Mouse (Mus musculus) adrenal gland, adult 18-20 months (tissue): Measurements from ENCODE around the gene Alb. TPM values are rescaled to one million over a fixed set of nuclear protein-coding genes. Genes with fewer than 3 reads are reported as not detected.

ENCODE experiments used
- DNase-seq, 2 experiments: peaks; one replicate each; pipeline ENCODE4 v3.0.0; 2021 to 2022; ENCODE audit warnings: low spot score in 2 of 2
- long read RNA-seq, 2 experiments: library from polyadenylated mRNA; stranded (forward); transcript quantifications; one replicate each; pipeline ENCODE4 v2.0.0; 2021
- total RNA-seq, 2 experiments: library from RNA; stranded (reverse); gene quantifications; 1 replicate in 1 of 2; 2 replicates in 1 of 2; pipeline ENCODE4 v1.2.3; 2021

Gene Alb
- 10 to 100 TPM in 1 of 2 experiments, 1 to 10 TPM in 1; 1.3 to 11.4 TPM for total RNA-seq
- long read RNA-seq, experiment 1, partial matches to known transcripts: 0 of 1 reads
- long read RNA-seq, experiment 1, other reads (novel, unspliced or antisense): 0 of 1 reads
- long read RNA-seq, experiment 2, partial matches to known transcripts: 1 of 4 reads
- long read RNA-seq, experiment 2, other reads (novel, unspliced or antisense): 0 of 4 reads

DNA sequence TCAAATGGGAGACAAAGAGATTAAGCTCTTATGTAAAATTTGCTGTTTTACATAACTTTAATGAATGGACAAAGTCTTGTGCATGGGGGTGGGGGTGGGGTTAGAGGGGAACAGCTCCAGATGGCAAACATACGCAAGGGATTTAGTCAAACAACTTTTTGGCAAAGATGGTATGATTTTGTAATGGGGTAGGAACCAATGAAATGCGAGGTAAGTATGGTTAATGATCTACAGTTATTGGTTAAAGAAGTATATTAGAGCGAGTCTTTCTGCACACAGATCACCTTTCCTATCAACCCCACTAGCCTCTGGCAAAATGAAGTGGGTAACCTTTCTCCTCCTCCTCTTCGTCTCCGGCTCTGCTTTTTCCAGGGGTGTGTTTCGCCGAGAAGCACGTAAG, at the start of gene Alb:
Alb (plus strand) TSS at position 279 of the 400 bp plus-strand sequence.
- no peak for DNase-seq

DNA sequence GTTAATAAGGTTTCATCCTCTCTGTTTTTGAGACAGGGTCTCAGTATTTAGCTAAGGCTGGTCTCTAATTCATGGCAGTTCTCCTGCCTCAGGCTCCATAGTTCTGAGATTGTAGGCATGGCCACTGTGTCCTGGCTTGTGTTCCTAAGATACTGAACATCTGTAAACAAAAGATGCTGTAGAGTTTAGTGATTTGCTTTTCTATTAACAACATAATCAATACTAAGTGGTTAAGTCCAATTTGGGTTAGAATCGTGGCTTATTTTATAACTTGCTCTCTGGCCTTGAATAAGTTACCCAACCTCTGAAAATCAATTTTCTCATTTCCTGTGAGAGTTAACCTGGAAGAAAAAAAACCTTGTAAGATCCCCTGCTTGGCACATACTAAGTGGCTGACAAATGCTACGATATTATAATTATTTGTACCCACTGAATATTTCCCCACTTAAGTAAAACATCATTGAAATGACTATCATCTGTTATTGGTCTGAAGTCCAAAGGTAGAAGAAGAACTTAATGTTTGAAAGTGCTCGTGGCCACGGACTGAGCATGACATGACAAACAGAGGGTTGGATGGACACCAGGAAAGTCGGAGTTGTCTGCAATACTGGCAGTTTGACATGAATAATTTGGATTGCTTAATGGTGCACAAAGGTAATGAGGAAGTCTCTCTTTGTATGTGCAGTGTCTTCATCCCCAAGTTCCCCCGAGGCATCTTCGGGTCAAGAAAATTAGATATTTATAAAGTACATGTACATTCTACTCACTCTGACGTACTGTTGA, 46.4 kb upstream of the Alb start:
- no peak for DNase-seq

DNA sequence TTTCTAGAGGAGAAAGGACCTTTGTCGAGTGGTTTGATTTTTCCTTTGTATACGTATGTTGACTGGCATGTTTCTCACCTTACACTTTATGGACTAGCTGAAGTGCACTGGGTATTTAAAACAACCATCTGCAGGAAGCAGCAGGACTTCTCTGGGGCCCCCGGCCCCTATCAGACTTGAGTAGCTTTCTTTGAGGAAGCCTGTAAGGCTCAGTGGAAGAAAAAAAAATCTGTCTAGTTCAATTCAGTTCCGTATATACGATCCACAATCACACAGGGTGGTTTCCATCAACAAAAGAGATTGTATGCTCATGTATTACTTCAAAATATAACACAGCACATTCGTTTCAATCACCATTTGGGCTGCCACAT, 45.8 kb upstream of the Alb start:
- no peak for DNase-seq

DNA sequence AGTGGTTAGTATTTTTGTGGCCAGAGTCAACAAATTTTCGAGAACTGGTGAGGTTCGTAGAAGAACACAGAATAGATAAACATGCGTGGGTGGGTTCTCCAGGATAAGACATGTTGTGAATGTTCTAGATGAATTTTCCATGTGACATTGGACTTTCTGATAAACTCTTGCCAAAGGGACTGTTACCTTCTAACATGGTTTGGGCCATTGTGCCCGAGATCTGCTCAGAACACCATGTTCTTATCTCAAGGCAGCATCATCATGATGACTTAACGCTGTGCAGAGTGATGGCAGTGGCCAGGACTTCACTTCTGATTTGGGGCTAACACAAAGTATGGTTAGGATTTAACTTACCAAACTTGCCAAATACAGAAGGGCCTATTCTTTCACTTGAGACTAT, 36.1 kb upstream of the Alb start:
- no peak for DNase-seq

DNA sequence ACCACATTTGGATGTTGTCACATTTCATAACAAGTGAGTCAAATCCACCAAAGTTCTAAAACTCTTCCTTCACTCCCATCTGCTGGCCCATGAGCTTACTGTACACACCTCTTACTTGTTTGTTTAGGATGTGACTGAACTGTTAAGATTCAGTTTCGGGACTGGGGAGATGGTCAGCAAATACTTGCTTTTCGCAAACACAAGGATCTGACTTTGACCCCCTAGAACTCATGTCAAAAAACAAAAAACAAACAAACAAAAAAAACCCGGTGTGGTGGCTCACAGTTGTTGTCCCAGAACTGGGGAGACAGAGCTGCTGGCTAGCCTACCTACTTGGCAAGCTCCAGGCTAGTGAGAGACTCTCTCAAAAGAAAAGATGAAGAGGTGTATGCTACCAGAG, 35.5 kb upstream of the Alb start:
- no peak for DNase-seq

DNA sequence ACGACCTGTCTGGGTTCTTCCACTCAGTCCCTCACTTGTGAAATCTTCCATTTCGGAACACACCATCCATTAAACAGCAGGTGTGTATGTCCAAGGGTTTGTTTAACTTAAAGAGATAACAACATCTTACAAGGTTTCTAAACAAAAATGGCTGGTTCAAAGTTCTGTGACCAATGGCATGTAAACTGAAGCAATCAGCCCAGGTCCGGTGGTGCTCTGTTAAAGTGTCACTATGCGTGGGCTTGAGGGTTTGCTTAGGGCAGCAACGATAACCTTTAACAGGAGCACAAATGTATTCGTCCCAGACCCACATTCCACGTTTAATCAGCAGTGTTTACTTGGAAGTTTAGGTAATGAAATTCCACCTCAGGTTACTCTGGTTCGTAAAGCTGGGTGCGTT, 29.6 kb upstream of the Alb start:
- DNase-seq: no peak

DNA sequence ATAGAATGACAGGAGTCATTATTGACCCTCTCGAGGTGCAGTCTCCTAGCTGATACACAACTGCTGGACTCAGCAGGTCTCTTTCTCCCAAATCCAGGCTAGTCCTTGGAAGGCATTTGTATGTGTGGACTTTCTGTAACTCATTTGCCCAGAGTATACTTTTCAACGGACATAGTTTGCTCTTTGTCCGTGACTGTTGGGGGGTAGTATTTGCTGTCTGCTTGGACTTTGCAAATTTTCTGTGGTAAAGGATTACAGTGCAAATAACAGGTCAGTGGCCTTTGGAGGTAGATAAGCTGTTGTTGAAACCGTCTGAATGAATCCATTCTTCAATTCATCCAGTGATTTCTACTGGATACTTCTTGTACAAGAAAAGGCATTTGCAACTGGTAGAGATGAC, 21.5 kb upstream of the Alb start:
- DNase-seq: no peak

DNA sequence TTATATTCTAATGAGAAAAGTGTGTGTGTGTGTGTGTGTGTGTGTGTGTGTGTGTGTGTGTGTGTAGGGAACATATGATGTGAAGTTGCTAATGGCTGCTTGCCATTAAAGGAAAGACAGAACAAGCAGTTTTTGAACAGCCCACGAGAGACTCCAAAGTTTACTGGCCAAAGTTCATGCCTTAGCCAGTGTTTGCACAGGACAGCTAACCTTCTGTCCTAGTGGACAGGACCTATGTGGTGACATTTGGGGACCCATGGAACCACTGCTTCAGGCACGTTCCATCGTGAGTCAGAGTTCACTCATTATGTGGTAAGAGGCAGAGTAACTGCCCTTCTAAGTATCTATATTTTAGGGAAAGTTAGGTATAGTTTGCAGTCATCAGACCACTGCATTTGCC, 13.1 kb upstream of the Alb start:
- no peak for DNase-seq

DNA sequence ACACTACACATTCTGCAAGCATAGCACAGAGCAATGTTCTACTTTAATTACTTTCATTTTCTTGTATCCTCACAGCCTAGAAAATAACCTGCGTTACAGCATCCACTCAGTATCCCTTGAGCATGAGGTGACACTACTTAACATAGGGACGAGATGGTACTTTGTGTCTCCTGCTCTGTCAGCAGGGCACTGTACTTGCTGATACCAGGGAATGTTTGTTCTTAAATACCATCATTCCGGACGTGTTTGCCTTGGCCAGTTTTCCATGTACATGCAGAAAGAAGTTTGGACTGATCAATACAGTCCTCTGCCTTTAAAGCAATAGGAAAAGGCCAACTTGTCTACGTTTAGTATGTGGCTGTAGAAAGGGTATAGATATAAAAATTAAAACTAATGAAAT, 10.7 kb upstream of the Alb start:
- DNase-seq: no peak

DNA sequence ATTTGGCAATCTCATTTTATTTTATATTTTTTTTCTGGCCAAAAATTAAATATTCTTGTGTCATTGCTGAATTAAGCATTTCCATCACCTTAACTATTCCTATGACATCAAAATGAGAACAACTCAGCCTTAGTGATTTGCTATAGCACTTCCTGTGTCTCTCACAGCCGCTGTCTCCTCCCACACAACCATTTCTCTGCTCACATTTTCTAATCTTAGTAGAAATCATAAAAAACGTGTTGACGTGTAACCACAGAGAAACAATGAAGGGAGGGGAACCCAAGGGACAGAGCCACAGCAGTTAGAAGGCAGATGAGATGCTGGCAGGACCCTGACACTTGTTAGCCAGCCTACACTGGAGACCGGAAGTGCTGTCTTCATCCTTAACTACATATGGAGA, 8.0 kb upstream of the Alb start:
- DNase-seq: no peak

DNA sequence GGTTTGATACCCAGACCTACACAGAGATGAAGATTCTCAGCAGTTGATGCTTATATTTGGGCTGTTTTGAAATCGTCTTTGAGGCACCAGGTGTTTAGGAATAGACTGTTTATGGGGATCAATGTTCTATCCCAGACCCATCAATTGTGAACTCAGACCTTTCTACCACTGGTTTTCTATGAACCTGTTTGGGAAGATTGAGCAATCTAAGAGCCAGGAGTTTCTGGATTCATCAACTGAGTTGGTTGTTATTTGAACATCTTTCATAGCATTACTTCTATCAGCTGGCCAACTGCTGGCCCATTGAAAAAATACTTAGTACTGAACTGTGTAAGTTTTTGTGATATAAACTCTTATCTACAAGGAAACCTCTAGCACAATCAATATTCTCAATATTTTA, 3.5 kb upstream of the Alb start:
- DNase-seq: no peak

DNA sequence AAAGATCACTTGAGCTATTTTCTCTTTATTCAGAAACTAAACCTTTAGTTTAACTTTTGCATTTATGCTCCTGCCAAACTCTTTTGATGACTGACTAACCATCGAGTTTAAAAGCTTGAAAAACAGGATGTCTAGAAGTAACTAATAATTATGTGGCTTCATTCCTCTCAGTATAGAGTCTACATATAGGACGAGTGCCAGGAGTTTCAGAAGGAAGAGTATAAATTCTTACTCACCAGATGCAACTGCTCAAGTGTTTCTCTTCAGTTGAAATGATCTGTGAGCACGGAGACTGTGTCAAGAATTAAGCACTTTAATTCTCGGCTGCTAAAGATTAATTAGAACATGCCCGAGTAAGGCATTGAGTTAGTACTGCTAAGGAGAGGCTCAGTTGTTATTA, 2.0 kb upstream of the Alb start:
- DNase-seq: no peak

DNA sequence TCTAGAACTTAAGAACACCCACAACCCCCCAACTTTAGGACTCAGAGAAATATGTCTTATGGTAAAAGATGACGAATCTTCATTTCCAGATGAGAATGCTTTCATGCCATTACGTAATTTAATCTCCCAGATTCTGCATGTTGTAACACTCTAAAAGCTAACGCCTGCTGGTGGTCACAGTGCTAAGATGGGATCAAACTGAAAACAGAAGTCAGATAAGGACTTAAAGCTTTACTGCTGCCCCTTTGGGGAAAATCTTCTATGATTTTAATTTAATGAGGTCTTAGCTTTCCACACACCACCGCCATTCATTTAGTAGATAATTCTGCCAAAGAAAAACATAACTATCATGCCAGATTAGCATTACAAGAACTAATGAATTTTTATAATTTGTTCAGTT, 6.1 kb downstream of the Alb start:
- no peak for DNase-seq

DNA sequence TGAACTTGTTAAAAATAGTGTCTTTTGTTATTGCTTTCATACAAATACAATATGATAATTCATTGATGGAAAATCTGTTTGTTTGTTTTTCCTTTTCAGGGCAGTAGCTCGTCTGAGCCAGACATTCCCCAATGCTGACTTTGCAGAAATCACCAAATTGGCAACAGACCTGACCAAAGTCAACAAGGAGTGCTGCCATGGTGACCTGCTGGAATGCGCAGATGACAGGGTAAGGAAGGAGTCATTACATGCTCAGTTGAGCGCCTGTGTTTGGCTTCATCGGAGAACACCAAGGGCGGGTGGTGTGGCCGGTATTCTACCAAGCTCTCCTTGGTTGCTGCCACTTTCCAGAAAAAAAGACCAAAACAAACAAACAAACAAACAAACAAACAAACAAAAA, 6.5 kb downstream of the Alb start:
- no peak for DNase-seq

DNA sequence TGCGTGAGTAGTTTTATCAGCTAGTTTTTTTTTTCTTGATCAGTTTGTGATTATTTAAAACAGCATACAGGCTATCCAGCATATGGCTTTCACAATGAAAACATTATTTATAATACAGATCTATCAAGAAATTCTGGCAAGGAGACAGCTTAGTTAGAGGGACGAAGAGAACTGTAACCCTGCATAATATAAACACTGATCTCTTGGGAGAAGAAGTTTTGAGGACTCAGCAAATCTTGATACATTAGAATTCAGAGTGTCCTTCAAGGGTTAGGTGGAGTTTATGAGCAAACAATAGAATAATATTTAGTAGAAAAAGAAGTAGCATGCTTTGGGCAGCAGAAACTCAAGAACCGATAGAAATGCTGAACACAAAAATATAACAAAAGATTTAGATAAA, 10.1 kb downstream of the Alb start:
- no peak for DNase-seq

DNA sequence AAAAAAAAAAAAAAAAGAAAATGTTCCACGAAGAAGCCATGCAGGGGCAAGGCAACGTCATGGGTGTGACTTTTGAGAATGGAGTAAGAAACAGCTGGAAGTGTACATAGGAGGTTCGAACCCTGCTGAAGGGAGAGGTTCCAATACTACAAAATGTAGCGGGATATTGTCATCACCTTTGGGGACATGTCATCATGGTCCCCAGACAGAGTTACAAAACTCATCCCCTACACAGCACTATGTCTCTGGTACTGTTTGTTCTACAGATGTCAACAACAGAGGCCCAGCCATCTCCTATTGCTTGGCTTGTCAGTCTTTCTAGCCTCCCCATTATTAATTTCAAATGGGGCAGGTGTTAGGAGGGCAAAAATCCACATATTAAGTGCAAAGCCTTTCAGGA, 13.2 kb downstream of the Alb start:
- DNase-seq: no peak

DNA sequence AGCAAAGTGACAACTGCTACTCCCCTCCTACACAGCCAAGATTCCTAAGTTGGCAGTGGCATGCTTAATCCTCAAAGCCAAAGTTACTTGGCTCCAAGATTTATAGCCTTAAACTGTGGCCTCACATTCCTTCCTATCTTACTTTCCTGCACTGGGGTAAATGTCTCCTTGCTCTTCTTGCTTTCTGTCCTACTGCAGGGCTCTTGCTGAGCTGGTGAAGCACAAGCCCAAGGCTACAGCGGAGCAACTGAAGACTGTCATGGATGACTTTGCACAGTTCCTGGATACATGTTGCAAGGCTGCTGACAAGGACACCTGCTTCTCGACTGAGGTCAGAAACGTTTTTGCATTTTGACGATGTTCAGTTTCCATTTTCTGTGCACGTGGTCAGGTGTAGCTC, 13.7 kb downstream of the Alb start:
- DNase-seq: no peak

DNA sequence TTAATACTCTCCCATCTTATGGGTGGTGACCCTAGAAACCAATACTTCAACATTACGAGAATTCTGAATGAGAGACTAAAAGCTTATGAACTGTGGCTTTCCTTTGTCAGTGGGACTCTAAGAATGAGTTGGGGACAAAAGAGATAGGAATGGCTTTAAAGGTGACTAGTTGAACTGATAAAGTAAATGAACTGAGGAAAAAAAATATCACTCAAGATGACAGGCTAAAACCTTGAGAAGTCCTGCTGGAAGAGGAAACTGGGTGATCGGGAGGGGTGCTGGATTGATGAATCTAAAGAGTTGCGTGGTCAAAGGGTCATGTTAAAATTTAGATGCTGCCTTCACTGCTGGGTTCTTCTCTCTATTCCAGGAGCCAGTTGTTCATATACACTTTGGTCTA, 16.0 kb downstream of the Alb start:
- DNase-seq: no peak

DNA sequence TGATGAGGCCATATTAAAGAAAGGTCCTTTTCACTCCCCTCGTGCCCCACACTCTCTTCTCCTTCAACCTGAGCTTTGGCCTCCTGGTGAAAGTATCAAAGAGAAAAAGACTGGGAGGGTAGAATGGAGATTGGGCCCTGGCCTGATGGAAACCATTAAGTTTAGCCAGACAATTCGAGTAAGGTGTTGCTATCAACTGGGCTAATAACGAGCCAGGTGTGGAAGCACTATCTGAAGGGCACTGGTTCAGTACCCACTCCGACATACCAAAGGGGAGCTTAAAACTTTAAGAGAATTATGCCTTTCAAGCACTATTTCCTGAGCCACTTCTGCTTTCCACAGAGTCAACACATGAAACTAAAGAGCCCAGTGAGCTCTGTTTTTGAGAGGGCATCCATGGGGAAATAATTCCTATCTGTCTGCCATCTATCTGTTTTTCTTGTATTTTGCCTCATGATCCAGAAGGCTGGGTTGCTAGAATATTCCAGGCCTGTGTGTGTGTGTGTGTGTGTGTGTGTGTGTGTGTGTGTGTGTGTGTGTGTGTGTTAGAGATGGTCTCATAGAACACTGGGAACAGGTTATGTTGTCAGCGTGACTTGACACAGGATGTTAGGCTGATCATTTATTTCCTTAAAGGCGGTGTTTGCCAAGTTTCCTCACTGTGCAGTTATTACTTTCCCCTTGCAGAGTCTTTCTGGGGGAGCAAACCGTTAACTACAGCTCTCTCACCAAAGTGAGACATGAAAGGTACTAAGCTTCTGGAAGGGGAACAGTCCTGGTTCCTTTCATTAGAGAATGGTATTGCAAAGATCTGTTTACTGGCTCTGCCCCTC, 16.8 kb downstream of the Alb start:
- no peak for DNase-seq

DNA sequence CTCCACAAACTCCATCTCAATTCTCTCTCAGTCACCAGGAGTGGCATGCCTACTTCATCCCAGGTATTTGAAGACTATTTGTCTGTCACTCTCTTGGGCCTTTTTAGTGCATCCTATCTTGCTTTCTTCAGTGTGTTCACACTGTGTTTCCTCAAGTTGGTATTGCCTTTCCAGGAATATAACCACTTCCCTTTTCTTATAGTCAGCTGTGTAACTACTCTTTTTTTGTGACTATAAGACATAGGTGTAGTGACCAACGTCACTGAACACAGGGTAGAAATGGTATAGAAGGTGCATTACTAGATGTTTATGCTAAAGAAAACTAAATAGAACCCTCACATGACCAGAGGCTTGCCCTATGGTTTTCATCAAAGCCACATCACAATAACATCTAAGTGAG, 18.2 kb downstream of the Alb start:
- no peak for DNase-seq

DNA sequence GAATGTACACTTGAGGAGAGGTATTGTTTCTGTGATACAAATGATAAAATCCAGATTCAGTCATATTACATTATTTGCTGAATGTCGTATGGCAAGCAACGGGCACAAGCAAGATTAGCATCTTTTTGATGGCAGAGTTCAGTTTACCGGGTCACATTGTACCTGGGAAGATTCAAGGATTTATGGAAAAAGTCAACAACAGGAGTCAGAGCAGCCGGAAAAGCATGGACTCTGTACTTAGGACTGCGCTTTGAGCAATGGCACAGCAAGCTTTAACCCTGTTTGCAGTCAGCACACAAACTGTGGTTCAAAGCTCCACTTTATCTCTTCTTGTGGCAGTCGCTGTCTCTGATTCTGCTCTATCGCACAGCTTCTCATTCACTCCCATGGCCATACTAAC, 24.9 kb downstream of the Alb start:
- DNase-seq: no peak

DNA sequence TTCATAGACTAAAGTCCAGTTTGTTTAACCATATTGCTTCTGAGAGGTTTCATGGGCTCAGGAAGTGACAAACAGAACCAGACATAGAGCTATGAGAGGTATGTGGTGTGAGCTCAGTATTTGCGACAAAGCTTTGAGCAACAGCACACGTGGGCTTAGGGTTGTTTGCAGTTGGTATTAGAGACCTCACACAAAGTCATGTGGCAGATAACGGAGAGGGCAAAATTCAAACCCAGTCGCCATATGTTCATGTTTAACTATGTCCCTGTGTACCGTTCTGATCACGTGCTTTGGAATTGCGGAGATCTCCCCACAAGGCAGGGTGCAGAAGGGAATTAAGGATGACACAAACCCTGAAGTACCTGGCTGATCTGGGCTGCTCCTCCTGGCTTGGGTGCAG, 27.6 kb downstream of the Alb start:
- no peak for DNase-seq
